Mouse (Mus musculus): ENCODE data around the gene H2-T23.
A peak's percentile ranks its signal among the peaks of the same experiment; 100 is the strongest.
"Not testable (repeated sequence)": the region's sequence is repeated elsewhere in the genome, so short reads cannot be mapped to it uniquely, and the experiment has no call there.

Gene H2-T23

DNA sequence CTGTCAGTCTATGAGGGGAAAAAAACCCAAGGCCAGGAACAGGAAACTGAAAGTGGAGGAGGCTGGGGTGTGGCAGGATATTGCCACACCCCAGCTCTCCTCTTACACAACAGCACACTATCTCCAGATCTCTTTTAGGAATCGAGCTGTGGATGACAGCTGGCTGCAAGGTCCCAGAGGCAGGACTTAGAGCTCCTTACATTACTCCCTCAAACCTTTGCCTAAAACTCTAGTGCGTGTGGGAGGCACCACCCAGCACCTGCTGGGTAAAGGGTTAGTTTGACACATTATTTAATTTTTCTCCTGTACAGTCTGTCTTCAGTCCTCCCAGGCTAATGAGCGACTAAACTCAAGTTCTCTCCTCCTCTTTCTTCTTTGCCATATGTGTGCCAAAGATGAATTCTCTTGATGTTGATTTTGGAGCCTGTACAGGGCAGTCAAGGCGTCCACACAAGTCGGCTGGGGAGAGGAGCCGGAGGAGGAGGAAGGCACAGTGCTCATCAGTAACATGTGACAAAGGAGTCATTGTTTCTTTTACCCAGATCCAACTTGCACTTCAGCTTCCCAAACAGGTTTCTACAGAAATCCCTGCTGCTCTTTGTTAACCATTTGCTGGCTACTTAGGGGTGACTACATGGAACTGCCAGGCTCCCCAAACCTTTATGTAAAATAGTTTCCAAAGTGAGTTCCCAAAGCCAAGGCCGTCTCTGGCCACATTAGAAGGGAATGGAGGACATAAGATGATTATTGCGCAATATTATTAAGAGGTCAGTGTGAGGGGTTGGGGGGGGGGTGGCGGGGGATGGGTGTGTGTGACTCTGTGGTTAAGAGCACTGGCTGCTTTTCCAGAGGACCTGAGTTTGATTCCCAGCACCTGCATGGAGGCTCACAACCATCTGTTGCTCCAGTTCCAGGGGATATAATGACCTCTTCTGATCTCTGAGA lies 8.7 kb downstream of the H2-T23 start:
- peak; percentile 36 for DNase-seq (ENCODE audit: low spot score)

DNA sequence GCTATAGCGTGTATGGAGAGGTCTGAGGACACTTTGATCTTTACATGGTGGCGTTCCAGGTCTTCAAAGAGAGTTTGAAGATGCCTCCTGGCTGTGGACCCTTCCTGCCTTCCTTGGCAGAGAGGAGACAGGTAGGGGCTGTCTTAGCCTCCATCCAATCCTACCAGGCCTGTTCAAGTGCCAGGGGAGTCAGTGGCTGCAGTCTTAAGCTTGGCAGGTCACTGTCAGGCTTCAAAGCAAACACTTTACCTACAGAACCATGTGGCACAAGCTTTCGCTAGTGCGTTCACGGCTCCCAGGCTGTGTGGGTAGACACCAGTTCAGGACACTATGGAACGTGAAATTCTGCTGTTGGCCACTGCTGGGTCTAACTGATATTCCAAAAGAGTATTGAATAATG lies 9.7 kb downstream of the H2-T23 start:
- DNase-seq (ENCODE audit: low spot score), result no peak

DNA sequence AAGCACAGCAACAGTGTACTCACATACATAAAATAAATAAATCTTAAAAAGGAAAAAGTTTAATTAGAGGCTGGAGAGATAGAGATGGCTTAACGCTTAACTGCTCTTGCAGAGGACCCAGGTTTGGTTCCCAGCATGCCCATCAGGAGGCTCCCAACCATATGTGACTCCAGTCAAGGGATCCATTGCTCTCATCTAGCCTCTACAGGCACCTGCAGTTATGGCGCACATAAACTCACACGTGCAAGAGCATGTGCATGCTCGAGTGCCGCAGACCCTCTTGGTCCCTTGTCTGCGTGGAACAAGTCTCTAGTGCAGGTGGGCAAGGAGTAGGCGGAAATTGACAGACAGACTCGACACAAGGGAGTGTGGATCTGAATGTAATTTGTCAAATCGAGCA lies 10.6 kb downstream of the H2-T23 start:
- DNase-seq (ENCODE audit: low spot score), result no peak

DNA sequence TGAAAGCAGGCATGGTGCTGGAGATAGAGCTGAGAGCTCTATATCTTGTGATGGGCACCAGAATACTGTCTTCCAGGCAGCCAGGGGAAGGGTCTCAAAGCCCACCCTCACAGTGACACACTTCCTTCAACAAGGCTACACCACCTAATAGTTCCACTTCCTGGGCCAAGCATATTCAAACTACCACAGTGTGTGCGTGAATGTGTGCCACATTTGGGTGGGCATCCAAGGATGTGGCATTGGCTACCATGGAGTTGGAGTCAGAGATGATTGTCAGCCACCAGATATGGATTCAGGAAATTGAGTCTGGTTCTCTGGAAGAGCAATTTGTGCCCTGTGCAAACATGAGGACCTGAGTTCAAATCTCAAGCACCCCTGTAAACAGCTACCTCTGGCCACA lies 11.3 kb downstream of the H2-T23 start:
- DNase-seq (ENCODE audit: low spot score), result no peak

DNA sequence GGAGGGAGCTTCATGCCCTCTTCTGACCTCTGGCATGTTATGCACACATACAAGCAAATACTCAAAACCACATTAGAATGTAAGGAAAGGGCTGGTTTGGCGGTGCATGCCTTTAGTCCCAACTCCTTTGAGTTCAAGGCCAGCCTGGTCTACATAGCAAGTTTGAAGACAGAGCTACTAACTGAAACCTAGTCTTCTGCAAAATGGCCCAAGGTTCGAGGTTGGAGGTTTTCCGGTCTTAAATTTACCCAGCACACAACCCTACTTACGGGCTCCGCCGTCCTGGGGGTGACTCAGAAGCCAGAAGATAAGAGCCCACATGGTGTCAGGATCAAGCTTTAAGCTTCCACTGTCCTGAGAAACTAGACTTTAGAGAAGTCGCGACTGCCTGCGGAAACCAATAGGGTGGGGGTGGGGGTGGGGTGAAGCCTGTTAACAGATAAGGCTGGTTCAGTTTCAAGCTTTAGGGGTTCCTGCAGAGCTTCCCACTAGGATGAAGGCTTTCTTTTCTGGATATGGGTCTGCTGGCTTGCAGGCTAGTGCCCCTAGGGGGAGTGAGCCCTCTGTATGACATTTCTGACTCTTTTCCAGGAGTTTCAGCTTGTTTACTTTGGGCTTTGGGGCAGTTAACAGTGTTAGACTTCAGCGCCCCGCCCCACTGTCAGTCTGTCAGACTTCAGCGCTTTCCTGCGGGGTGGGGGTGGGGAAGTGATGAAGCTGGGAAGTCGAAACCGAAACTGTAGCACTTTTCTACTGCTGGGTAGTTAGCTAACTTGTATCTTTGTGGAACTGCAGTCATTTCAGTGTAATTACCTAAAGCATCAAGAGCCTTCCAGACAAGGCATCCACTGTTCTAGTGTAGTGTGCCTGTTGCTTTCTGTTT lies 12.2 kb downstream of the H2-T23 start, which contains the start of gene H2-T24:
Gene H2-T24, minus strand, starts transcription at position 370 of the 883 bp plus-strand sequence.
- peak; percentile 83 for DNase-seq (ENCODE audit: low spot score)

DNA sequence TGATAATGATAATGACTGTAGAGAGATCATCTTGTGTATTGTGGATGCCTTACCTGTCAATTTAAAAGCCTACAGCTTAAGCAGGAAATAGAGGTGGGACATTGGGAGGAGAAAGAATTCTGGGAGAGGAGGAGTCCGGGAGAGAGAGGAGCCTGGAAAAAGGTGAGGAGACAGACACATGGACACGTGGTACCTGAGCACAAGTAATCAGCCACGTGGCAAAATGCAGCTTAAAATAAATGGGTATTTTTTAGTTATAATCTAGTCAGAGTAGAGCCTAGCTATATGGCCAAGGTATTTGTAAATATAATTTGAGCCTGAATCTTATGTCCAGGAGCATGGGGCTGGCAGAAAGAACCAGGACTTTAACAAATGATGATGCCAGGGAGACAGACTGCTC lies 13.1 kb downstream of the H2-T23 start:
- DNase-seq (ENCODE audit: low spot score), result no peak

DNA sequence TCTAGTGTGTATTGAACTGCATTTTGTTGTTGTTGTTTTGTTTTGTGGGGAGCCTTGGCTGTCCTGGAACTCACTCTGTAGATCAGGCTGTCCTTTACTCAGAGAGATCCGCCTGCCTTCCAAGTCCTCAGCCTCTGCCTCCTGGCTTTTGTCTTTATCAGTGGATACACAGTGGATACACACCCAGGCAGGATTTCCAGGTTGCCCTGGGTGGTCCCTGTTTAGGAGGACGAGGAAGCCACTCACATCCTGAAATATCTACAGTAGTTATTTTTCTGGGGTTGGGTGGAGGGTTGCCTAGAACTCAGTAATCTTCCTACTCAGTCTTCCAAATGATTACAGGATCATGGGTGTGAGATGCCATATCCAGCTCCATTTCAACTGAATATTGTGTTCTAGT lies 13.7 kb downstream of the H2-T23 start:
- DNase-seq (ENCODE audit: low spot score), result no peak

DNA sequence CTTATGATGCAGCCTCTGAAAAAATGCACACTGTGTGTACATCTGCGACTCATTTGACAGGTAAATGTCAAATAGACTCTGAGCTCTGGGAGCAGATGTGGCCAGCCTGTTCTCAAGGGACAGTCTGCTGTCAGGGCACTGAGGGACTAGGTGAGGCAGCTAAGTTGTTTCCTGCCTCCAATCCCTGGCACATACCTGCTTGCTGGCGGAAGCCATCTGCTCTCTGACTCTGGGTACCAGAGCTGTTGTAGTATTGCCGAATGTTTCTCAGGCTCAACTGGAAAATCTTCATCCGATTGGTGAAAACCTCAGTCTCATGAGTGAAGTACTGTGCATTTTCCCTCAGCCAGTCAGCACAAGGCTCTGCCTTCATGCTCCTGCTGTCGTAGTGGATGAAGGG lies 15.6 kb downstream of the H2-T23 start:
- DNase-seq (ENCODE audit: low spot score), result no peak

DNA sequence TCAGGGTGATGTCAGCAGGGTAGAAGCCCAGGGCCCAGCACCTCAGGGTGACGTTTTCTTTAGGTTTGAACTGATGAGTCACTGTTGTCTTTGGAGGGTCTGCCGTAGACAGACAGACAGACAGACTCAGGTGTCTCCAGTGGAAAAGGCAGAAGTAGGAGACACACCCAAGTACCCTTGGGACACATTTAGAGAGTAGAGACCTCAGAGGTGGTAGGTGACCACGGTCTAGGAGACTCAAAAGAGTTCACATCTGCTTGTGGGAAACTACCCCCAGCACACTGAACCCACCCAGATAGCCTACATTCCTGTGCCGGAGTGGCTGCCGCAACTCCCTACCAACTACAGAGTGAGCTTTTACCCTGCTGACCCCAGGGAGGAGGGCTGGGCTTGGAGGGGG lies 17.7 kb downstream of the H2-T23 start:
- DNase-seq (ENCODE audit: low spot score), result no peak

DNA sequence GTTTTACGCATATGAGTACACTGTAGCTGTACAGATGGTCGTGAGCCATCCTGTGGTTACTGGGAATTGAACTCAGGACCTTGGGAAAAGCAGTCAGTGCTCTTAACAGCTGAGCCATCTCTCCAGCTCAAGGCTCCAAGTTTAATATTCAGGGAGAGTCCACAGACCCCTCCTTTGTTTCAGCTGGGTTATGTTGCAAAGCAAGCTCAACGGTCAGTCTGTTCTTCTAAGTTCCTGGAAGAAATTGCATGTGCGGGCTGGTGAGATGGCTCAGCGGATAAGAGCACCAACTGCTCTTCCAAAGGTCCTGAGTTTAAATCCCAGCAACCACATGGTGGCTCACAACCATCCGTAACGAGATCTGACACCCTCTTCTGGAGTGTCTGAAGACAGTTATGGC lies 28.2 kb downstream of the H2-T23 start:
- not testable (repeated sequence) for DNase-seq (ENCODE audit: low spot score)

DNA sequence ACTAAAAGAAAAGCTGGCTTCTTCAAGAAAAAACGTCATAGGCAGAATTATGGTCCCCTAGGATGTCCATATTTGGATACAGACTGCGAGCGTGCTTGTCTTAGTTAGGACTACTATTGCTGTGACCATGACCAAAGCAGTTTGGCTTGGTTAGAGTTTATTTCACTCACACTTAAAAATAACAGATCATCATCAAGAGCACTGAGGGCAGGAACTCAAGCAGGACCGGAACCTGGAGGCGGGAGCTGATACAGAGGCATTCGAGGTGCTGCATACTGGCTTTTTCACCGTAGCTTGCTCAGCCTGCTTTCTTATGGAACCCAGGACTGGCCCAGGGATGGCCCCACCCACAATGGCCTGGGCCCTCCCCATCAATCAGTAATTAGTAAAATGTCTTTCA lies 29.3 kb downstream of the H2-T23 start:
- DNase-seq (ENCODE audit: low spot score), result no peak

DNA sequence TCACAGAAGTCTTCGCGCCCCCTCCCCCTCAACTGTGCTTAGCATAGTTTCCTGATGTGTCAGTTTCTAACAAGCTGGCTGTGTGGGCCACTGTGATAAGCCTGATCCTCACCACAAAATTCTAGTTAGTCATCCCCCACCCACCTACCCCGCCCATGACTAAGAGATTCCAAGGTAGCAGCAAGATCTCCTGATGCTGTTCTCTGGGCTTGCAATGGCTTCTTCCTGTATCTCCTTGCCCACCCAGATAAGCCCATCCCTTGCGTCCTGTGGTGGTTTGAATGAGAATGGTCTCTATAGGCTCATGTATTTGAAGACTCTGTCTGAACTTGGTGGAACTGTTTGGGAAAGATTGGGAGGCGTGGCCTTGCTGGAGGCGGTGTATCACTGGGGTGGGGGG lies 30.7 kb downstream of the H2-T23 start:
- DNase-seq (ENCODE audit: low spot score), result peak; percentile 41

DNA sequence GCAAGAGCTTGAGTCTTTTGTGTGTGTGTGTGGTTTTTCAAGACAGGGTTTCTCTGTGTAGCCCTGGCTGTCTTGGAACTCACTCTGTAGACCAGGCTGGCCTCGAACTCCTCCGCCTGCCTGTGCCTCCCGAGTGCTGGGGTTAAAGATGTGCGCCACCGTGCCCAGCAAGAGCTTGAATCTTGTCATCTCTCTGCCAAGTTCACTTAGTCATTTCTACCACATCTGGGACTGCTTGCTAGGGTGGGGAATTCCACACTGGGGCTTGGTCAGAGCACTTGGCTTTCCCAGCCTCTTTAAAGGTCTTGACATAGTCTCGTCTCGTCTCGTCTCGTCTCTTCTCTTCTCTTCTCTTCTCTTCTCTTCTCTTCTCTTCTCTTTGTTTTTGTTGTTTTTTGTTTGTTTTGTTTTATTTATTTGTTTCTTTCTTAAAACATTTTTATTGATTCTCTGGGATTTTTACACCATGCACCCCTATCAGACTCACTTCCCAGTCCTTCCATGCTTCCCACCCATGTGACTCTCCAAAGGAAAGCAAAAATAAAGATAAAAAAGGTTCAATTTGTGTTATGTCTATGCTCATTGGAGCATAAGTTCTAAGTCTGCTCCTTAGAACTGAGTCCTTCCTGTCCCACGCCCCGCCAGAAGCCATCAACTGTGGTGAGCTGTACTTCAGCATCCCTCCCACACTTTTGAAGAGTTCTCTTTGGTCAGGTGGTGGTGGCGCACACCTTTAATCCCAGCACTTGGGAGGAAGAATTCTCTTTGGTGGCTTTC lies 31.3 kb downstream of the H2-T23 start:
- peak; percentile 62 for DNase-seq (ENCODE audit: low spot score)

DNA sequence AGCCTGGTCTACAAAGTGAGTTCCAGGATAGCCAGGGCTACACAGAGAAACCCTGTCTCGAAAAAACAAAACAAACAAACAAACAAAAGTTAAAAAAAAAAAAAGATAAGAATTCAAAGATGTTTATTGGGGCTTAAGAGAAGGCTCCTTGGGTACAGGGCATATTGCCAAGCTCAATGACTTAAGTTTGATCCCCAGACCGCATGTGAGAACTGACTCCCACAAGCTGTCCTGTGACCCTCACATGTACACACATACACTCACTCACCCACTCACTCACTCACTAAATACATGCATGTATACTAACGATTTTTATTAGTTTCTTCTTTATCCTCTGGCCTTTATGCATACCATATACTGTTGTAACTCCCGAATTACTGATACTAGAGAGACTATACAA lies 32.3 kb downstream of the H2-T23 start:
- DNase-seq (ENCODE audit: low spot score), result no peak

DNA sequence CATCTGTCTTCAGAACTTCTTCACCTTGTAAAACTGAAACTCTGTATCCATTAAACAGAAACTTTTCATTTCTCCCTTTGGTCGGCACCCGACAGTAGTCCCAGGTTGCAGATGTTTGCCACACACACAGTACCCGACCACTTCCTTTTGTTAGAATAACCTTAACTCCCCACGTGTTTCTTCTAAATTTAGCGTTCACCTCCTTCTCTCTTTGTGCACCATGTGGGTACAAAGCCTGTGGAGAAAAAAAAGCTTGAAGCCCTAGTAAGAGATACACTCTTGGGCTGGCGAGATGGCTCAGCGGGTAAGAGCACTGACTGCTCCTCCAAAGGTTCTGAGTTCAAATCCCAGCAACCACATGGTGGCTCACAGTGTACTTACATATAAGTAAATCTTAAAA lies 33.3 kb downstream of the H2-T23 start:
- DNase-seq (ENCODE audit: low spot score), result peak; percentile 88

DNA sequence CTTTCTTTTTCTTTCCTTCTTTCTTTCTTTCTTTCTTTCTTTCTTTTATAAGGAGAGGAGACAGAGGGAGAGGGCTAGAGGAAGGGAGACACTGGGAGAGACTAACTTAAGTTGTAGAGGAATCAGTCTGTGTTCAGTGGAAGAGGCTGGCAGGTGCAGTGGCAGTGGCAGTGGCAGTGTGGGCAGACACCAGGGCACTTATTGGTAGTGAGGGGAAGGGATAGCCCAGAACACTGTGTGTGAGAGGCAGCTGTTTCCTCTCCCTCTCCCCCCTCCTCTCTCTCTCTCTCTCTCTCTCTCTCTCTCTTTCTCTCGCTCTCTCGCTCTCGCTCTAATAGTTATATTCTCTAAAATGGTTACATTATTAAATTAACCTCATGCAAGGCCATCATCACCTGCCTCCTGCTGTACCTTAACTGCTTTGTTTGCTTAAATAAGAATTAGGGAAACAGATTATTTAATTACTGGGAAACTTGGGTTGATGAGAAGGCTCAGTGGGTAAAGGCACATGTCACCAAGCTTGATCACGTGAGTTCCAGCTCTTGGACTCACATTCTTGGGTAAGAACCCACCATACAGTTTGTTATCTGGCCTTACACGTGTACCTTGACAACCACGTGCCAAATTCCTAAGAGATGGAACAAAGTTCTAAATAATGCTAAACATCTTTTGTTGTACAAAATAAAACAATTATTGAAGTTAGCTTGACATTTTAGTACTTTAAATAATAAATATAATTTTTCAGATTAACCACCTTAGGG lies 33.9 kb downstream of the H2-T23 start:
- DNase-seq (ENCODE audit: low spot score), result no peak

DNA sequence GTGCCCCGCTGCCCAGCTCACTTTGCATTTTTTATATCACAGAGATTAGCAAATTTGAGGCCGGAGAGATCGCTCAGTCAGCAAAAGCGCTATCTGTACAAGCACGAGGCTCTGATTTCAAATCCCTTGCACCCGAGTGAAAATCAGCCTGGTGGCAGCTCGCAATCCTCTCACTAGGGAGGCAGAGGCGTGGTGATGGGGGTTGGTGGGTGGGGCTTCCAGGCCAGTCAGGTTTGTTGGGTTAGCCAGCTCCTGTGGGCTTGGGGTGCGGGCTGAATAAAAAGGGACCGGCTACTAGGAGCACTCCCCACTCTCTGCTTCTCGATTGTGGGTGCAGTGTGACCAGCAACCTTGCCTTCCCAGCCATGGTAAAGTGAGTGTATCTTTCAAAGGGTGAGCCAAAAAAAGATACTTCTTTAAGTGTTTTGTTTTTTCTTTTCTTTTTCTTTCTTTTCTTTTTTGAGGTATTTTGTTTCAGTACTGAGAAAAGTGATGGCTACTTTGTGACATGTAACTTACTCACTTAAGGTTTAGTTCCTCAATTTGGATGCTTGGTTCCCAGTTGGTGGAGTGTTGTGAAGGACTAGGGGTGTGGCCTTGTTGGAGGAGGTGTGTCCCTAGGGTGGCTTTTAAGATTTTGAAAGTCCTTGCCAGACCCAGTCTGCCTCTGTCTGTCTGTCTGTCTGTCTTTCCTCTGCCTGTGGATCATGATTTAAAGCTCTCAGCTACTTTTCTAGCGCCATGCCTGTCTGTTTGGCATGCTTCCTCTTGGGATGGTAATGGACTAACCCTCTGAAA lies 34.7 kb downstream of the H2-T23 start:
- DNase-seq (ENCODE audit: low spot score), result peak; percentile 40

DNA sequence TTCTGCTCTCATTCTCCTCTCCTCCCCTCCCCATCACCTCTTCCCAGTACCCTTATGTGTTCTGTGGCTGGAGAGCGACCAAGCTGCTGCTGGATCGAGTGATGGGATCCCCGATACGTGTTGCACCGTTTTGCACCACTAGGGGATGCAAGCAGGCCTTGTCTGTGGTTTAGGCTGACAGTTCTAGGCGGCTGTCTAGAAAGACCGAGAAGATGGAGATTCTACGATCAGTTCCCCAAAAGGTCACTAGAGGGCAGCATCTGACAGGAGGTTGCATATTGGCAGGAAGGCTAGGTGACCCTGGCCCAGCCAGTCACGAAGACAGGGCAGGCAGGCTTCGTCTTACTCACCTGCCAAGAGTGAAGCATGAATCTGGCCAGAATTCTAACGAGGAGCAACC lies 35.7 kb downstream of the H2-T23 start:
- DNase-seq (ENCODE audit: low spot score), result peak; percentile 97

DNA sequence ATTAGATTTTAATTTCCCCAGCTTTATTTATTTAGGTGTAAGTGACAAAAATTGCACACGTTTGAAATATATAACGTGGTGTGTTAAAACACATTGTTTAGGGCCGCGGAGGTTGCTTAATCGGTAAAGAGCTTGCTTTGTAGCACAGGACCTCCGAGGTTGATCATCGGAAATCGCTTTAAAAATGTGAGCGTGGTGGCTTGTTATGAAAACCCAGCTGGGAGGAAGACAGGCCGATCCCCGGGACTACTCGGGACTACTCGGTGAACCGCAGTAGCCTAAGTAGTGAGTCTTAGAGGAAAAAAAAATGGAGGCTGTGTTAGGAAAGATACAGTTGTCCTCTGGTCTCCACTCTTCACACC lies 37.8 kb downstream of the H2-T23 start:
- DNase-seq (ENCODE audit: low spot score), result peak; percentile 28

DNA sequence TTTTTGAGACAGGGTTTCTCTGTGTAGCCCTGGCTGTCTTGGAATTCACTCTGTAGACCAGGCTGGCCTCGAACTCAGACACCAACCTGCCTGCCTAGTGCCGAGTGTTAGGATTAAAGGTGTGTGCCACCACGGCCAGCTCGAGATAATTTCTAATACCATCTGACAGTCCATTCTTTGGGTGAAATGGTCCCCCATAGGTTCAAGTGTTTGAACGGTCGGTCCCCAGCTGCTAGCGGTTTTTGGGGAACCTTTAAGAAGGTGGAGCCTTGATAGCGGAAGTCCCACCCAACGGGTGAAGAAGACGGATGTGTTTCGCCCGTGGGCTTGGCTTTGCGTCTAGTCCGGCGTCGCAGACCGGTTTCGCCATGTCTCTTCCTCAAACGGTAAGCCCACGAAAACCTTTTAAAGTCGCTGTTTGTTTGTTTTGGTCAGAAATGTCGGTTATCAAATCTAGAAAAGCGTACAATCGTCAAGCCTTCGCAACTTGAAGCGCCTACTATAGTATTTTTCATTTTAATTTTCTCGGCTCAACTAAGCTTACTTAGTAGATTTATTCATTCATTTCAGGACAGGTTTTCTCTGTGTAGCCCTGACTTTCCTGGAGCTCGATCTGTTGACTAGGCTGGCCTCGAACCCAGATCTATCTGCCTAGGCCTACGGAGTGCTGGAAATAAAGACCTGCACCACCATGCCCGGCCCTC lies 38.3 kb downstream of the H2-T23 start:
- DNase-seq (ENCODE audit: low spot score), result peak; percentile 60

Measured in T-cell, adult 2 months (primary cell).